Mouse (Mus musculus): ENCODE measurements at regions not wholly inside any gene's neighbourhood (a gene's known extent, or its start where the extent isn't known, plus 50 kb on each side); places are given as distances from the start of the nearest gene placed in this dataset.
"Not testable (repeated sequence)": the region's sequence is repeated elsewhere in the genome, so short reads cannot be mapped to it uniquely, and the experiment has no call there.

- peak in 1 of 2 experiments; percentile 0 for DNase-seq (ENCODE audit: low spot score in 2 of 2)
- intact Hi-C loops (cut with DNase I): not testable (repeated sequence)
Measured at GRCm38 (mm10) chr12:21784403-21784802, 367.0 kb upstream of the Ywhaq start.

- intact Hi-C loops (cut with DNase I); DNase-seq (ENCODE audit: low spot score in 2 of 2): not testable (repeated sequence)
Measured at GRCm38 (mm10) chr12:21778717-21779116, 361.3 kb upstream of the Ywhaq start.

- DNase-seq (ENCODE audit: low spot score in 2 of 2): not testable (repeated sequence)
Measured at GRCm38 (mm10) chr12:21778308-21778707, 360.9 kb upstream of the Ywhaq start.

GRCm38 (mm10) chr12:21767717-21768116 lies 350.3 kb upstream of the Ywhaq start:
- intact Hi-C loops (cut with DNase I); DNase-seq (ENCODE audit: low spot score in 2 of 2): not testable (repeated sequence)

More at GRCm38 (mm10) chr12:21778308-21778707, 360.9 kb upstream of the Ywhaq start:
- intact Hi-C loops (cut with DNase I): not testable (repeated sequence)

Measured in left cerebral cortex, postnatal 14 days (tissue).